Mouse (Mus musculus): Measurements from ENCODE around the gene Gm6465.
"Not testable (repeated sequence)": the region's sequence is repeated elsewhere in the genome, so short reads cannot be mapped to it uniquely, and the experiment has no call there.

GRCm38 (mm10) chr5:11857909-11858308 lies 12.6 kb downstream of the Gm6465 start:
- TF ChIP-seq POLR2A (IDR thresholded peaks at IDR 0.05; ENCODE audit: borderline replicate concordance, extremely low read depth, low read depth, low read length); CTCF (IDR thresholded peaks at IDR 0.05; ENCODE audit: insufficient read depth, low read length): not testable (repeated sequence)

All from lung, adult 2 months (tissue).